ENCODE assay signal across 26 mouse cellular contexts in the genomic region with DNA sequence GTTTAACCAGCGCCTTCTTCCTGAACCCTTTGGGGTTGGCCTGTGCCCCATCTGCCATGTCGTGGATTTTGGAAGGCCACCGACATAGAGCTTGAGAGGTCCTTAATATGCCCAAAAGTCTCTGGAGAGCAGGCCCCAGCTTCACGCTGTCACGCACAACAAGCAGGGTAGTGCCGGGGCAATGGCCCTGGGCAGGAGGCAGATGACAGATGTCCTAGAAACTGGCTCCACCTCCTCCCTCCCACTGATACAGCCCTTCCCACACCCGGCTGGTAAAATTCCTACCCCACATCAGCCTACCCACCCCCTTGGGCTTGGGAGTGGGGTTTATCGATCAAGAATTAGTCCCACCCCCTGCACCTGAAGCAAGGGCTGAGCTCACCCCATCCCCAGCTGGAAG. TPM values are rescaled to one million over a fixed set of nuclear protein-coding genes. Genes with fewer than 3 reads are reported as not detected.
DNase-seq lines count a peak whose midpoint lies in the region; ATAC-seq and TF ChIP-seq lines count a peak whose summit lies in the region.
"Had no signal": no experiment of that assay in that cellular context is flagged by ENCODE, and none has a peak within 500 bp of the region (broad histone marks: within the 10 kb centered on the region; RNA-seq: fewer than 3 reads in every experiment).

Gene Pla2g2f, minus strand, starts transcription at position 211 of the 400 bp plus-strand sequence.

- no peak within 1 kb of the TSS for H3K4me2 ChIP-seq in hindbrain, embryonic 13.5 days
- no peak within 1 kb of the TSS for H3K4me2 ChIP-seq in hindbrain, embryonic 16.5 days (ENCODE audit: low read length)
- no peak within 1 kb of the TSS for H3K4me2 ChIP-seq in lung, postnatal 0 days (replicated peaks; ENCODE audit: low read depth, low read length)
- no peak within 1 kb of the TSS for H3K4me2 ChIP-seq in kidney, embryonic 15.5 days
- H3K4me2 ChIP-seq: embryonic facial prominence, embryonic 13.5 days; heart, embryonic 11.5 days; hindbrain, embryonic 12.5 days; liver, embryonic 15.5 days; lung, embryonic 15.5 days; midbrain, embryonic 15.5 days had no signal

- H3K36me3 ChIP-seq in hindbrain, embryonic 13.5 days: no peaks in the 10 kb centered on the region
- no peaks in the 10 kb centered on the region for H3K36me3 ChIP-seq in hindbrain, embryonic 16.5 days (ENCODE audit: control insufficient read depth, insufficient read depth, low read length)
- H3K36me3 ChIP-seq in small intestine, adult 2 months (ENCODE audit: control insufficient read depth, insufficient read depth, low read length): no peaks in the 10 kb centered on the region
- H3K36me3 ChIP-seq in lung, postnatal 0 days (ENCODE audit: insufficient read depth, low read length): no peaks in the 10 kb centered on the region
- H3K36me3 ChIP-seq in kidney, embryonic 15.5 days: no peaks in the 10 kb centered on the region
- H3K36me3 ChIP-seq: embryonic facial prominence, embryonic 13.5 days; hindbrain, embryonic 12.5 days; liver, embryonic 15.5 days; lung, embryonic 15.5 days; midbrain, embryonic 15.5 days had no signal

- H3K4me3 ChIP-seq in hindbrain, embryonic 13.5 days: no peak within 1 kb of the TSS
- H3K4me3 ChIP-seq in hindbrain, embryonic 16.5 days (ENCODE audit: low read length): no peak within 1 kb of the TSS
- peak within 1 kb of the TSS; percentile 12 for H3K4me3 ChIP-seq in small intestine, adult 2 months (ENCODE audit: low read depth, low read length)
- H3K4me3 ChIP-seq in lung, postnatal 0 days (ENCODE audit: low read depth, low read length): no peak within 1 kb of the TSS
- no peak within 1 kb of the TSS for H3K4me3 ChIP-seq in kidney, embryonic 15.5 days (replicated peaks)
- H3K4me3 ChIP-seq: embryonic facial prominence, embryonic 13.5 days; hindbrain, embryonic 12.5 days; liver, embryonic 15.5 days; lung, embryonic 15.5 days; midbrain, embryonic 15.5 days had no signal

- 44% methylated on average over 8 of the region's 8 CpGs for WGBS in hindbrain, embryonic 13.5 days
- WGBS in hindbrain, embryonic 16.5 days: 55% methylated on average over 8 of the region's 8 CpGs
- 85% methylated on average over 8 of the region's 8 CpGs for WGBS in large intestine, adult 2 months
- WGBS in small intestine, adult 2 months: 85% methylated on average over 8 of the region's 8 CpGs
- 78% methylated on average over 8 of the region's 8 CpGs for WGBS in lung, postnatal 0 days
- 72% methylated on average over 8 of the region's 8 CpGs for WGBS in kidney, embryonic 15.5 days

- ATAC-seq in hindbrain, embryonic 13.5 days (ENCODE audit: low FRiP score): no peak
- ATAC-seq in hindbrain, embryonic 16.5 days: no peak
- ATAC-seq in lung, postnatal 0 days: no peak
- no peak for ATAC-seq in kidney, embryonic 15.5 days (replicated peaks; ENCODE audit: low FRiP score)
- ATAC-seq: forebrain, embryonic 14.5 days; midbrain, embryonic 15.5 days had no signal

- peaks cover 22% of the 10 kb centered on the region for H3K4me1 ChIP-seq in hindbrain, embryonic 13.5 days (replicated peaks)
- H3K4me1 ChIP-seq in hindbrain, embryonic 16.5 days (ENCODE audit: control insufficient read depth, insufficient read depth, low read depth, low read length): no peaks in the 10 kb centered on the region
- peaks cover 5% of the 10 kb centered on the region; the same call in 1 of the 2 replicates for H3K4me1 ChIP-seq in small intestine, adult 2 months (ENCODE audit: control insufficient read depth, insufficient read depth, insufficient read length, low read length)
- no peaks in the 10 kb centered on the region for H3K4me1 ChIP-seq in lung, postnatal 0 days (ENCODE audit: insufficient read depth, low read depth, low read length)
- H3K4me1 ChIP-seq in kidney, embryonic 15.5 days: peaks cover 12% of the 10 kb centered on the region; the same call in 1 of the 2 replicates
- H3K4me1 ChIP-seq: embryonic facial prominence, embryonic 13.5 days; liver, embryonic 15.5 days; lung, embryonic 15.5 days; midbrain, embryonic 15.5 days had no signal

- H3K27ac ChIP-seq in hindbrain, embryonic 13.5 days: peak within 1 kb of the TSS; percentile 35; the same call in 1 of the 2 replicates
- H3K27ac ChIP-seq in hindbrain, embryonic 16.5 days (ENCODE audit: low read depth, low read length): no peak within 1 kb of the TSS
- no peak within 1 kb of the TSS for H3K27ac ChIP-seq in small intestine, adult 2 months (ENCODE audit: insufficient read depth, low read depth, low read length)
- H3K27ac ChIP-seq in lung, postnatal 0 days (ENCODE audit: low read length): no peak within 1 kb of the TSS
- no peak within 1 kb of the TSS for H3K27ac ChIP-seq in kidney, embryonic 15.5 days
- H3K27ac ChIP-seq: embryonic facial prominence, embryonic 13.5 days; hindbrain, embryonic 12.5 days; liver, embryonic 15.5 days; lung, embryonic 15.5 days; midbrain, embryonic 15.5 days had no signal

- no peak for TF ChIP-seq EP300 in lung, postnatal 0 days (IDR thresholded peaks at IDR 0.05)

- no peak for TF ChIP-seq POLR2A in small intestine, adult 2 months (IDR thresholded peaks at IDR 0.05; ENCODE audit: low read depth, low read length)

- no peak for DNase-seq in adrenal gland, adult 8-10 months
- no peak for DNase-seq in large intestine, adult 2 months (ENCODE audit: low read depth, low spot score)
- no peak for DNase-seq in lung, postnatal 0 days (ENCODE audit: low spot score)
- DNase-seq in urinary bladder, postnatal 10 days (ENCODE audit: low spot score): no peak
- DNase-seq: cerebellum, adult 11-12 months; cerebellum, postnatal 10 days; gastrocnemius, postnatal 14 days; heart, adult 11 months; kidney, adult 9 months; kidney, postnatal 25 days; liver; lung, postnatal 4 days; thymus, postnatal 25 days had no signal

- H3K27me3 ChIP-seq in hindbrain, embryonic 13.5 days: no peaks in the 10 kb centered on the region
- H3K27me3 ChIP-seq in hindbrain, embryonic 16.5 days (replicated peaks; ENCODE audit: control insufficient read depth, insufficient read depth, low read length): no peaks in the 10 kb centered on the region; the same call in 1 of the 2 replicates
- no peaks in the 10 kb centered on the region for H3K27me3 ChIP-seq in small intestine, adult 2 months (ENCODE audit: control insufficient read depth, insufficient read depth, low read length)
- H3K27me3 ChIP-seq in lung, postnatal 0 days (replicated peaks; ENCODE audit: insufficient read depth, low read length): no peaks in the 10 kb centered on the region
- H3K27me3 ChIP-seq in kidney, embryonic 15.5 days: no peaks in the 10 kb centered on the region
- H3K27me3 ChIP-seq: embryonic facial prominence, embryonic 13.5 days; hindbrain, embryonic 12.5 days; liver, embryonic 15.5 days; lung, embryonic 15.5 days; midbrain, embryonic 15.5 days had no signal

- no peaks in the 10 kb centered on the region for H3K9me3 ChIP-seq in hindbrain, embryonic 13.5 days
- no peaks in the 10 kb centered on the region for H3K9me3 ChIP-seq in hindbrain, embryonic 16.5 days (ENCODE audit: control insufficient read depth, low read length)
- no peaks in the 10 kb centered on the region for H3K9me3 ChIP-seq in lung, postnatal 0 days (ENCODE audit: low read length)
- H3K9me3 ChIP-seq in kidney, embryonic 15.5 days (replicated peaks): no peaks in the 10 kb centered on the region
- H3K9me3 ChIP-seq: hindbrain, embryonic 12.5 days; liver, embryonic 15.5 days; lung, embryonic 15.5 days; midbrain, embryonic 15.5 days had no signal

- H3K9ac ChIP-seq in hindbrain, embryonic 13.5 days: no peak within 1 kb of the TSS
- no peak within 1 kb of the TSS for H3K9ac ChIP-seq in hindbrain, embryonic 16.5 days (ENCODE audit: low read depth, low read length)
- no peak within 1 kb of the TSS for H3K9ac ChIP-seq in lung, postnatal 0 days (replicated peaks; ENCODE audit: low read depth)
- no peak within 1 kb of the TSS for H3K9ac ChIP-seq in kidney, embryonic 15.5 days
- H3K9ac ChIP-seq: embryonic facial prominence, embryonic 13.5 days; hindbrain, embryonic 12.5 days; liver, embryonic 15.5 days; lung, embryonic 15.5 days; midbrain, embryonic 15.5 days had no signal

- no peak for TF ChIP-seq CTCF in small intestine, adult 2 months (IDR thresholded peaks at IDR 0.05; ENCODE audit: extremely low read depth, insufficient read length, insufficient replicate concordance, low read depth, low read length)
- no peak for TF ChIP-seq CTCF in lung, postnatal 0 days (IDR thresholded peaks at IDR 0.05)

RNA-seq across cellular contexts. Expression of gene Pla2g2f, which starts in this region (rescaled TPM):
- 0.06 and 0.13 TPM in 2 replicates for polyA plus RNA-seq in hindbrain, embryonic 13.5 days (2015; fragmentation: Nextera tagmentation; extraction: Ambion mirVana)
- polyA plus RNA-seq in hindbrain, embryonic 16.5 days (2015; fragmentation: Nextera tagmentation; extraction: Ambion mirVana): 0.06 TPM in 1 of 2 replicates, not detected in the other
- total RNA-seq in adrenal gland, adult 8-10 months (2022): 10 to 100 TPM; 27.9 to 46.9 (median 39.1) TPM
- 22.1 and 34.0 TPM in 2 replicates for polyA plus RNA-seq in large intestine, adult 2 months (2012; rRNA removed)
- 4.4 and 14.5 TPM in 2 replicates for polyA plus RNA-seq in small intestine, adult 2 months (2012; rRNA removed)
- not detected in 2 replicates for polyA plus RNA-seq in lung, postnatal 0 days (2015; fragmentation: Nextera tagmentation; extraction: Ambion mirVana)
- polyA plus RNA-seq in kidney, embryonic 15.5 days (2015; fragmentation: Nextera tagmentation; extraction: Ambion mirVana): 0.19 and 0.93 TPM in 2 replicates
- total RNA-seq: gastrocnemius, postnatal 14 days; left cerebral cortex, postnatal 25 days had no signal
- polyA plus RNA-seq: forebrain, embryonic 14.5 days; heart, embryonic 11.5 days; heart, postnatal 0 days; hindbrain, embryonic 12.5 days; liver, embryonic 15.5 days; lung, embryonic 15.5 days had no signal
